In the genomic region with DNA sequence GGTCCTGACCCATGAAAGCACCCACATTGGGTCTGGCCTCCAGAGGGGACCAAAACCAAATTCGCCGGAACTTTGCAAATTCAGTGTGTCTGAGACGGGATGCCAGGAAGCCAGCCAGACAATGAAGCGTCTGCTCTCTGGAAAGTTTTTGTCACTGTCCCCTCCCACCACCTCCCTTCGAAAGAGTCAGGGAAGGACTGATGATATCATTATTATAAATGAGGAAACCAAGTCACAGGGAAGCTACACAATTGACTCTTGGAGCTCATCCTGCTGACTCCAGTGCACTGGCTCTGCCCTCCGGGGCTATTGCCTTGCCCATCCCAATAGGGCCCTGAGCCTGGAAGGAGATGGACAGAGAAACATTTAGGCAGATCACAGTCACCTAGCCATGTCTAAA, we compare ENCODE assay signal across 16 mouse cellular contexts. TPM values are rescaled to one million over a fixed set of nuclear protein-coding genes. Genes with fewer than 3 reads are reported as not detected.
DNase-seq lines count a peak whose midpoint lies in the region; ATAC-seq lines count a peak whose summit lies in the region.
"Had no signal": no experiment of that assay in that cellular context is flagged by ENCODE, and none has a peak within 500 bp of the region (broad histone marks: within the 10 kb centered on the region; RNA-seq: fewer than 3 reads in every experiment).

No protein-coding gene starts in this region.

- no peak overlapping the region for H3K9ac ChIP-seq in forebrain, embryonic 14.5 days (ENCODE audit: low read length)
- H3K9ac ChIP-seq: forebrain, embryonic 15.5 days; heart, embryonic 13.5 days; limb, embryonic 13.5 days had no signal

- no peaks in the 10 kb centered on the region for H3K9me3 ChIP-seq in forebrain, embryonic 10.5 days
- H3K9me3 ChIP-seq in forebrain, embryonic 14.5 days (replicated peaks; ENCODE audit: control insufficient read depth, low read length) = no peaks in the 10 kb centered on the region
- H3K9me3 ChIP-seq: forebrain, embryonic 15.5 days; heart, embryonic 13.5 days; limb, embryonic 13.5 days had no signal

- no peak for ATAC-seq in forebrain, embryonic 14.5 days
- ATAC-seq: forebrain, embryonic 15.5 days had no signal

- H3K36me3 ChIP-seq in forebrain, embryonic 10.5 days (replicated peaks) = no peaks in the 10 kb centered on the region
- no peaks in the 10 kb centered on the region for H3K36me3 ChIP-seq in forebrain, embryonic 14.5 days (ENCODE audit: control insufficient read depth, insufficient read depth, low read length)
- H3K36me3 ChIP-seq: forebrain, embryonic 15.5 days; heart, embryonic 13.5 days; limb, embryonic 13.5 days had no signal

- H3K4me1 ChIP-seq in forebrain, embryonic 10.5 days = peaks cover 24% of the 10 kb centered on the region
- H3K4me1 ChIP-seq in forebrain, embryonic 14.5 days (ENCODE audit: control insufficient read depth, insufficient read depth, low read length) = no peaks in the 10 kb centered on the region
- H3K4me1 ChIP-seq: forebrain, embryonic 15.5 days; limb, embryonic 13.5 days had no signal

- H3K4me3 ChIP-seq in forebrain, embryonic 10.5 days = no peak overlapping the region
- no peak overlapping the region for H3K4me3 ChIP-seq in forebrain, embryonic 14.5 days (ENCODE audit: low read depth, low read length)
- H3K4me3 ChIP-seq: forebrain, embryonic 15.5 days; heart, embryonic 13.5 days; limb, embryonic 13.5 days had no signal

- WGBS in forebrain, embryonic 10.5 days = 81% methylated on average over 6 of the region's 6 CpGs
- 87% methylated on average over 6 of the region's 6 CpGs for WGBS in forebrain, embryonic 14.5 days

- intact Hi-C loops in gastrocnemius, postnatal 36 days (cut with DNase I) = no loop called here

- peak overlapping the region; percentile 75 for H3K27ac ChIP-seq in forebrain, embryonic 10.5 days
- H3K27ac ChIP-seq in forebrain, embryonic 14.5 days (ENCODE audit: low read depth, low read length) = no peak overlapping the region
- H3K27ac ChIP-seq: forebrain, embryonic 15.5 days; heart, embryonic 13.5 days; limb, embryonic 13.5 days had no signal

- no peak overlapping the region for H3K4me2 ChIP-seq in forebrain, embryonic 14.5 days (ENCODE audit: low read length)
- H3K4me2 ChIP-seq: forebrain, embryonic 15.5 days; heart, embryonic 13.5 days; limb, embryonic 13.5 days had no signal

- no peak for DNase-seq in forebrain, embryonic 10.5 days (ENCODE audit: extremely low spot score, low spot score)
- DNase-seq in forebrain, embryonic 14.5 days (ENCODE audit: low spot score) = no peak
- peak; percentile 45 for DNase-seq in kidney, postnatal 10 days
- no peak for DNase-seq in kidney, postnatal 25 days
- DNase-seq in ZHBTc4 (ENCODE audit: low read depth, low spot score) = peak; percentile 48
- DNase-seq in lung, postnatal 10 days = peak; percentile 69
- DNase-seq in retina, embryonic 14.5 days (ENCODE audit: low spot score) = no peak
- DNase-seq in gastrocnemius, postnatal 36 days = no peak
- DNase-seq: cerebellum, adult 9-11 months; gastrocnemius, postnatal 10 days; midbrain, embryonic 14.5 days had no signal

- no peaks in the 10 kb centered on the region for H3K27me3 ChIP-seq in forebrain, embryonic 10.5 days (ENCODE audit: poor library complexity, severe bottlenecking)
- H3K27me3 ChIP-seq in forebrain, embryonic 14.5 days (replicated peaks; ENCODE audit: control insufficient read depth, insufficient read depth, low read length) = no peaks in the 10 kb centered on the region
- H3K27me3 ChIP-seq: forebrain, embryonic 15.5 days; limb, embryonic 13.5 days had no signal

RNA-seq across cellular contexts. Expression of a gene that starts 15.4 kb away (rescaled TPM):
- polyA plus RNA-seq in forebrain, embryonic 10.5 days (2016; fragmentation: Nextera tagmentation; extraction: Ambion mirVana) = 47.8 and 50.5 TPM in 2 replicates
- 36.9 and 45.3 TPM in 2 replicates for polyA plus RNA-seq in forebrain, embryonic 14.5 days (2014; fragmentation: Nextera tagmentation; extraction: Ambion mirVana)
- 10 to 100 TPM; 26.9 to 30.9 TPM for total RNA-seq in gastrocnemius, postnatal 36 days (2021)

RNA-seq across cellular contexts. Expression of a gene that starts 15.6 kb away (rescaled TPM):
- polyA plus RNA-seq in forebrain, embryonic 10.5 days (2016; fragmentation: Nextera tagmentation; extraction: Ambion mirVana) = 0.14 and 0.52 TPM in 2 replicates
- 0.69 and 0.98 TPM in 2 replicates for polyA plus RNA-seq in forebrain, embryonic 14.5 days (2014; fragmentation: Nextera tagmentation; extraction: Ambion mirVana)
- under 1 TPM in 1 of 2 experiments, not detected in 1; 0.46 TPM for total RNA-seq in gastrocnemius, postnatal 36 days (2021)
- polyA plus RNA-seq: spleen, adult 2 months had no signal

RNA-seq across cellular contexts. Expression of a gene that starts 41.0 kb away (rescaled TPM):
- polyA plus RNA-seq in forebrain, embryonic 10.5 days (2016; fragmentation: Nextera tagmentation; extraction: Ambion mirVana) = 0.15 TPM in 1 of 2 replicates, not detected in the other
- polyA plus RNA-seq in forebrain, embryonic 14.5 days (2014; fragmentation: Nextera tagmentation; extraction: Ambion mirVana) = 0.60 and 0.83 TPM in 2 replicates
- under 1 TPM in 1 of 2 experiments, not detected in 1; 0.18 TPM for total RNA-seq in gastrocnemius, postnatal 36 days (2021)
- polyA plus RNA-seq: neural tube, embryonic 11.5 days; spleen, adult 2 months had no signal

RNA-seq across cellular contexts. Expression of a gene that starts 48.6 kb away (rescaled TPM):
- 1.2 and 1.3 TPM in 2 replicates for polyA plus RNA-seq in forebrain, embryonic 10.5 days (2016; fragmentation: Nextera tagmentation; extraction: Ambion mirVana)
- 0.89 and 1.9 TPM in 2 replicates for polyA plus RNA-seq in forebrain, embryonic 14.5 days (2014; fragmentation: Nextera tagmentation; extraction: Ambion mirVana)
- 1 to 10 TPM in 1 of 2 experiments, under 1 TPM in 1; 0.97 to 1.8 TPM for total RNA-seq in gastrocnemius, postnatal 36 days (2021)

Comparison
In these comparisons a context has a peak if more than half of its experiments do, and no peak if none do; other contexts are left out.
1. DNase-seq: peak in kidney, postnatal 10 days (single experiment), ZHBTc4 (single experiment) and lung, postnatal 10 days (single experiment); none in forebrain, embryonic 10.5 days (single experiment), forebrain, embryonic 14.5 days (single experiment), kidney, postnatal 25 days (0 of 2), retina, embryonic 14.5 days (single experiment) and gastrocnemius, postnatal 36 days (0 of 2).